20 mouse cellular contexts compared by ENCODE assay signal in the genomic region with DNA sequence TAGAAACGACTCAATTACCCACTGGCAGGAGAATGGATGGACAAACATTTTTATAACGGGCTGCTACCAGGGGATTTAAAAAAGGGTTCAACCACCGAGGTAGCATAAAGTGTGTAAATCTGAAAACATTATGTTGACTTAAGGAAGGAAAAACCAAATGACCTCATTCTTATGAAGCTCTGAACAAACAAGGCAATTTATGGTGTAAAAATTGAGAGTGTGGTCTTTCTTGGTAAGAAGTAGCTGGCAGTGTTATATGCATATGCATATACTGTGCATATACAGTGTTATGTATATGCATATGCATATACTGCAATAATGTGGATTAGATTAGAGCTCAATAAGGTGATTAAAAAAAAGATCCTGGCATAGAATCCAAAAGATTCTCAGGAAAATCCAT. TPM values are rescaled to one million over a fixed set of nuclear protein-coding genes. Genes with fewer than 3 reads are reported as not detected.
DNase-seq lines count a peak whose midpoint lies in the region; TF ChIP-seq lines count a peak whose summit lies in the region.
"Had no signal": no experiment of that assay in that cellular context is flagged by ENCODE, and none has a peak within 500 bp of the region (broad histone marks: within the 10 kb centered on the region; RNA-seq: fewer than 3 reads in every experiment).

No protein-coding gene starts in this region.

- no peak overlapping the region for H3K27ac ChIP-seq in CH12.LX (ENCODE audit: insufficient read depth, low read depth)

- no peak for TF ChIP-seq EP300 in CH12.LX (IDR thresholded peaks at IDR 0.05; ENCODE audit: low read length)

- in situ Hi-C loops in CH12.LX (cut with MboI; ENCODE audit: low pct_ligation_motif_present, low pct_unique_long_range_greater_than_20kb, low sequenced_read_pairs): no loop called here

- TF ChIP-seq POLR2A in CH12.LX (IDR thresholded peaks at IDR 0.05; ENCODE audit: low read depth, low read length): no peak; the same call in 1 of the 2 replicates

- peaks cover 12 to 43% of the 10 kb centered on the region in 2 experiments for H3K36me3 ChIP-seq in CH12.LX (replicated peaks in 1 of 2; ENCODE audit: control insufficient read depth in 1 of 2, insufficient read depth in 1 of 2, low read length in 1 of 2)
- H3K36me3 ChIP-seq: G1E had no signal

- peaks cover 0 to 38% of the 10 kb centered on the region in 2 experiments; a peak in 2 of 4 replicates for H3K4me1 ChIP-seq in CH12.LX (ENCODE audit: control insufficient read depth in 1 of 2, insufficient read depth in 2 of 2)

- H3K4me3 ChIP-seq in CH12.LX (replicated peaks in 1 of 3; ENCODE audit: low read depth in 2 of 3, low read length in 2 of 3, poor library complexity in 1 of 3): no peak overlapping the region

- TF ChIP-seq RAD21 in CH12.LX (IDR thresholded peaks at IDR 0.05; ENCODE audit: low read depth, low read length): no peak

- dilution Hi-C loops in CH12.LX (cut with MboI; ENCODE audit: extremely low pct_ligation_motif_present, extremely low pct_unique_long_range_greater_than_20kb, low sequenced_read_pairs): no loop called here

- no peaks in the 10 kb centered on the region; the same call in 1 of the 2 replicates for H3K79me2 ChIP-seq in CH12.LX (replicated peaks; ENCODE audit: control insufficient read depth, extremely low read depth, insufficient read depth, poor library complexity, severe bottlenecking)

- no peak for TF ChIP-seq CTCF in CH12.LX (conservative IDR thresholded peaks at IDR 0.05 in 1 of 2, IDR thresholded peaks at IDR 0.05 in 1 of 2; ENCODE audit: low read depth in 2 of 2, low read length in 2 of 2)

- H3K9ac ChIP-seq in CH12.LX (ENCODE audit: insufficient read depth, low read depth): no peak overlapping the region

- no peaks in the 10 kb centered on the region for H3K27me3 ChIP-seq in CH12.LX (replicated peaks)

- H3K9me3 ChIP-seq in CH12.LX (replicated peaks; ENCODE audit: low read length): no peaks in the 10 kb centered on the region

- no peak overlapping the region for H3K4me2 ChIP-seq in CH12.LX (ENCODE audit: insufficient read depth, low read depth, poor library complexity, severe bottlenecking)

- peak; percentile 1 for DNase-seq in heart, adult 11 months
- no peak for DNase-seq in heart, adult 18-20 months
- DNase-seq in CH12.LX (ENCODE audit: extremely low read depth): no peak
- no peak for DNase-seq in ovary, adult 18-20 months (ENCODE audit: low spot score)
- DNase-seq: adrenal gland, postnatal 25 days; B cell, adult 2 months; cerebellum, adult 11 months; cerebellum, adult 11-12 months; cerebellum, adult 18-20 months; cerebellum, adult 2 months had no signal

TF ChIP-seq in CH12.LX, 34 proteins besides CTCF, POLR2A, EP300 and RAD21:
- TF ChIP-seq JUND (conservative IDR thresholded peaks at IDR 0.05; ENCODE audit: low read depth, low read length) (no peak), MAX (IDR thresholded peaks at IDR 0.05; ENCODE audit: low read length) (no peak), UBTF (IDR thresholded peaks at IDR 0.05; ENCODE audit: low read depth, low read length) (no peak), KAT2A (IDR thresholded peaks at IDR 0.05; ENCODE audit: insufficient replicate concordance, low read length) (no peak), MYC (IDR thresholded peaks at IDR 0.05; ENCODE audit: low read depth, low read length) (no peak), PAX5 (IDR thresholded peaks at IDR 0.05; ENCODE audit: low read length) (no peak), ZMIZ1 (IDR thresholded peaks at IDR 0.05; ENCODE audit: low read depth, low read length) (peak; percentile 18; the same call in 1 of the 2 replicates), IRF4 (IDR thresholded peaks at IDR 0.05; ENCODE audit: low read depth, low read length) (no peak), TBP (conservative IDR thresholded peaks at IDR 0.05; ENCODE audit: low read depth, low read length) (no peak), ETS1 (conservative IDR thresholded peaks at IDR 0.05; ENCODE audit: low read depth, low read length) (no peak), MAFK (IDR thresholded peaks at IDR 0.05; ENCODE audit: insufficient replicate concordance, low read length) (no peak), POLR2AphosphoS2 (IDR thresholded peaks at IDR 0.05; ENCODE audit: low read depth, low read length) (peak; percentile 91), RCOR1 (conservative IDR thresholded peaks at IDR 0.05; ENCODE audit: low read depth, low read length) (no peak)

RNA-seq across cellular contexts. Expression of a gene that starts 19.7 kb away (rescaled TPM):
- not detected for total RNA-seq in heart, adult 18-20 months (2021)
- total RNA-seq in CH12.LX (2012; rRNA removed) (0.08 TPM in 2 replicates), CH12.LX (2014; rRNA removed) (0.04 TPM in 1 of 2 replicates, not detected in the other)
- 0.04 TPM in 1 of 2 replicates, not detected in the other for polyA plus RNA-seq in CH12.LX (2012; ENCODE audit: insufficient read length, low read depth)
- total RNA-seq: adrenal gland, adult 2 months; adrenal gland, adult 8-10 months; adrenal gland, postnatal 14 days; adrenal gland, postnatal 25 days; ES-E14; MEL had no signal
- polyA plus RNA-seq: activated CD4-positive, CD25-positive, alpha-beta regulatory T cell, adult 4 months; adrenal gland, adult 2 months; C2C12; CD4-positive, CD25-positive, alpha-beta regulatory T cell, adult 4 months; cerebellum, adult 2 months; G1E; Patski had no signal

RNA-seq across cellular contexts. Expression of a gene that starts 48.7 kb away (rescaled TPM):
- not detected for total RNA-seq in heart, adult 18-20 months (2021)
- total RNA-seq in CH12.LX (2012; rRNA removed) (0.04 TPM in 2 replicates), CH12.LX (2014; rRNA removed) (0.04 TPM in 1 of 2 replicates, not detected in the other)
- 0.04 TPM in 1 of 2 replicates, not detected in the other for polyA plus RNA-seq in CH12.LX (2012; ENCODE audit: insufficient read length, low read depth)
- total RNA-seq: G1E, MEL had no signal
- polyA plus RNA-seq: activated CD4-positive, CD25-positive, alpha-beta regulatory T cell, adult 4 months; adrenal gland, adult 2 months; CD4-positive, CD25-positive, alpha-beta regulatory T cell, adult 4 months; cerebellum, adult 2 months; G1E; Patski had no signal
